Mouse (Mus musculus) lung, adult 2 months (tissue): ENCODE measurements around the gene Cyp2t4. TPM values are rescaled to one million over a fixed set of nuclear protein-coding genes. Genes with fewer than 3 reads are reported as not detected.

Experiments
- DNase-seq: peaks from one replicate; pipeline ENCODE4 v3.0.0; 2022
- H3K4me1 ChIP-seq: fragments of 200-500 bp; 2 replicates; pipeline ENCODE4 v1.6.1; 2011; ENCODE audit warnings: low read length; ENCODE audit not compliant: control insufficient read depth, insufficient read depth
- H3K4me3 ChIP-seq: fragments of 200-500 bp; replicated peaks from 2 replicates; pipeline ENCODE3; 2011; ENCODE audit warnings: low read depth, mild to moderate bottlenecking, control low read depth, low read length; ENCODE audit errors: extremely low read depth
- CTCF ChIP-seq: fragments of 200-500 bp; IDR thresholded peaks from 2 replicates; pipeline ENCODE4 v1.5.1; 2011; ENCODE audit warnings: mild to moderate bottlenecking, low read length, control low read depth; ENCODE audit not compliant: insufficient read depth
- POLR2A ChIP-seq: fragments of 200-500 bp; IDR thresholded peaks from 2 replicates; pipeline ENCODE4 v1.6.1; 2011; ENCODE audit warnings: low read depth, mild to moderate bottlenecking, control low read depth, low read length, borderline replicate concordance; ENCODE audit errors: extremely low read depth
- WGBS: fragments of 180-500 bp; shearing (Covaris S2); methylation state at CpG from one replicate; pipeline ENCODE4 v1.1.7; 2018; 5-methylcytosine and 5-hydroxymethylcytosine counted together
- polyA plus RNA-seq: library from polyadenylated mRNA; depleted of rRNA; stranded (reverse); fragments of >200 nt; gene quantifications from 2 replicates; pipeline ENCODE4 v1.2.3, GENCODE M21; 2012; rRNA removed

Gene Cyp2t4
- polyA plus RNA-seq, 1 experiment, result not detected

- under 1% methylated on average over 64 of the region's 64 CpGs for WGBS
- H3K4me1 ChIP-seq, result no peaks in the 10 kb centered on the region
- DNase-seq, result peak; percentile 93
- TF ChIP-seq POLR2A (peak; percentile 70), CTCF (no peak)
- H3K4me3 ChIP-seq, result peak within 1 kb of the TSS; percentile 86
Measured at GRCm38 (mm10) chr7:27195681-27196611, 42.4 kb downstream of the Cyp2t4 start, which contains the start of the genes BC024978 and Snrpa. Gene BC024978, plus strand, starts transcription at chr7:27195781. Gene Snrpa, minus strand, starts transcription at chr7:27196271.

- DNase-seq, result no peak
- Histone ChIP-seq H3K4me1 (no peaks in the 10 kb centered on the region), H3K4me3 (no peak overlapping the region)
- WGBS, result 86% methylated on average over 3 of the region's 3 CpGs
- TF ChIP-seq CTCF, result no peak
- no peak for TF ChIP-seq POLR2A
Measured at GRCm38 (mm10) chr7:27197136-27197535, 43.6 kb downstream of the Cyp2t4 start.

- TF ChIP-seq CTCF (no peak), POLR2A (no peak)
- WGBS, result 85% methylated on average over 8 of the region's 8 CpGs
- no peaks in the 10 kb centered on the region for H3K4me1 ChIP-seq
- H3K4me3 ChIP-seq, result no peak overlapping the region
- no peak for DNase-seq
Measured at GRCm38 (mm10) chr7:27197634-27198033, 44.1 kb downstream of the Cyp2t4 start.

DNA sequence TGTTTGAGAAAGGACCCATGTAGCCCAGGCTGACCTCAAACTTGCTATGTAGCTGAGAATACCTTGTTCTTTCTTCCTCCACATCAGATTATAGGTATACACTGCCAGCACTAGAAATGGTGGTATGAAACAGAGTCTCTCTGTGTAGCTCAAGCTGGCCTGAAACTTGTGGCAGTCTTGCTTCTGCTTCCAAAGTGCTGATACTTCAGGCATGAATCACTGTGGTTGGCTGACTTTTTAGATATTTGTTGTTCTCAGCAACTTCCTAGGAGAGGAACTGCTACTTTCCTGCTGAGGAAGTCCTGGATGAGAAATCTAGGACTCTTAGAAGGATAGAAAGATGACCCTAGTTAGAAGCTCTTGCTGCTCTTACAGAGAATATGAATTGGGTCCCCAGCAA is 44.8 kb downstream of the Cyp2t4 start:
- no peak for DNase-seq
- no peaks in the 10 kb centered on the region for H3K4me1 ChIP-seq
- TF ChIP-seq CTCF (no peak), POLR2A (no peak)

DNA sequence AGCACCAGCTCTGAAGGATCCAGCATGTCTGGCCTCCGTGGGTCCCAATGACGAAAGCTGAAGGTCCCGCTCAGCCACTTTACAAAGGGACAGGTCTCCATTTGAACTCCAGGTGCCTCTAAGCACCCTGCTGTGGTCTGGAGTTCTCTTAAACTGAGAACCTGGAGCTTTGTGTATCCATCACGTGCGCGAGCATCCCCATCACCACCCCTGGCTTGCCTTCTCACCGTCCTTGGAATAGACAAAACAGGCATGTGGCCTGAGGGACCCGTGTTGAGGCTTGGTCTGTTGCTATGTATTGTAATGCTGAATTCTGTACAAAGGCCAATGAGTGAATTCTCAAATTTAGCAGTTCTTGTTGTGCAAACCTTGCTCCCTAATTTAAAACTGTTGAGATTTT is 45.3 kb downstream of the Cyp2t4 start:
- no peak for DNase-seq
- 92% methylated on average over 8 of the region's 8 CpGs for WGBS
- no peak overlapping the region for H3K4me3 ChIP-seq
- no peak for TF ChIP-seq CTCF
- no peaks in the 10 kb centered on the region for H3K4me1 ChIP-seq

More for the DNA sequence above, 44.8 kb downstream of the Cyp2t4 start:
- no peak overlapping the region for H3K4me3 ChIP-seq

GRCm38 (mm10) chr7:27203730-27204449 is 50.4 kb downstream of the Cyp2t4 start:
- WGBS, result 92% methylated on average over 8 of the region's 8 CpGs
- no peak for DNase-seq

More at GRCm38 (mm10) chr7:27203730-27204449, 50.4 kb downstream of the Cyp2t4 start:
- H3K4me3 ChIP-seq, result no peak overlapping the region
- no peaks in the 10 kb centered on the region for H3K4me1 ChIP-seq
- TF ChIP-seq CTCF (no peak), POLR2A (no peak)

Other genes with a start within 250 kb of the Cyp2t4 start
- gene Cyp2a22, start 214.3 kb upstream of the Cyp2t4 start, polyA plus RNA-seq, result not detected in 2 replicates
- 0.11 and 0.12 TPM in 2 replicates for gene Cyp2a12, start 124.6 kb upstream of the Cyp2t4 start, polyA plus RNA-seq
- 3,886 and 4,289 TPM in 2 replicates for gene Cyp2f2, start 33.8 kb upstream of the Cyp2t4 start, polyA plus RNA-seq
- 107 and 115 TPM in 2 replicates for gene Egln2, start 13.1 kb downstream of the Cyp2t4 start, polyA plus RNA-seq
- gene Rab4b, start 25.2 kb downstream of the Cyp2t4 start, polyA plus RNA-seq, result 67.8 and 69.0 TPM in 2 replicates
- gene Gm21983, start 27.4 kb downstream of the Cyp2t4 start, polyA plus RNA-seq, result not detected in 2 replicates
- 10.5 and 13.5 TPM in 2 replicates for gene Mia, start 27.4 kb downstream of the Cyp2t4 start, polyA plus RNA-seq
- gene BC024978, start 42.1 kb downstream of the Cyp2t4 start, polyA plus RNA-seq, result 11.2 and 13.5 TPM in 2 replicates
- gene Snrpa, start 42.6 kb downstream of the Cyp2t4 start, polyA plus RNA-seq, result 135 and 136 TPM in 2 replicates
- gene Itpkc, start 74.9 kb downstream of the Cyp2t4 start, polyA plus RNA-seq, result 8.6 and 11.2 TPM in 2 replicates
- gene Coq8b, start 79.3 kb downstream of the Cyp2t4 start, polyA plus RNA-seq, result 68.6 and 76.8 TPM in 2 replicates
- gene Numbl, start 104.7 kb downstream of the Cyp2t4 start, polyA plus RNA-seq, result 33.0 and 36.4 TPM in 2 replicates
- gene Ltbp4, start 184.0 kb downstream of the Cyp2t4 start, polyA plus RNA-seq, result 496 and 612 TPM in 2 replicates
- 76.4 and 85.1 TPM in 2 replicates for gene Shkbp1, start 202.3 kb downstream of the Cyp2t4 start, polyA plus RNA-seq
- not detected in 2 replicates for gene Gm20479, start 203.7 kb downstream of the Cyp2t4 start, polyA plus RNA-seq